Mouse (Mus musculus) kidney, embryonic 14.5 days (tissue): ENCODE data around the gene Cnnm4. TPM values are rescaled to one million over a fixed set of nuclear protein-coding genes. Genes with fewer than 3 reads are reported as not detected.

Source experiments
- ATAC-seq: fragments of 200-750 bp; cut with Nextera tagmentation; 2 replicates; pipeline ENCODE4 v1.8.0; 2017; ENCODE audit warnings: moderate number of reproducible peaks, mild to moderate bottlenecking, moderate TSS enrichment, moderate library complexity; ENCODE audit not compliant: low FRiP score, low TSS enrichment
- H3K27ac ChIP-seq: fragments of 300-500 bp; sonication (generic); 2 replicates; pipeline ENCODE4 v1.5.1; 2014; ENCODE audit warnings: low read depth, mild to moderate bottlenecking, low read length, moderate library complexity, mixed read lengths
- H3K27me3 ChIP-seq: fragments of 300-500 bp; sonication (generic); 2 replicates; pipeline ENCODE4 v1.6.1; 2014; ENCODE audit warnings: mild to moderate bottlenecking, low read length; ENCODE audit not compliant: control insufficient read depth, insufficient read depth
- H3K36me3 ChIP-seq: fragments of 300-500 bp; sonication (generic); 2 replicates; pipeline ENCODE4 v1.6.1; 2014; ENCODE audit warnings: low read length, mixed read lengths; ENCODE audit not compliant: control insufficient read depth, insufficient read depth
- H3K4me1 ChIP-seq: fragments of 300-500 bp; sonication (generic); 2 replicates; pipeline ENCODE4 v1.6.1; 2014; ENCODE audit warnings: low read length, mixed read lengths; ENCODE audit not compliant: control insufficient read depth, insufficient read depth
- H3K4me2 ChIP-seq: fragments of 300-500 bp; sonication (generic); replicated peaks from 2 replicates; pipeline ENCODE4 v1.6.1; 2014; ENCODE audit warnings: low read depth, mild to moderate bottlenecking, low read length
- H3K4me3 ChIP-seq: fragments of 300-500 bp; sonication (generic); 2 replicates; pipeline ENCODE4 v1.5.1; 2014; ENCODE audit warnings: mild to moderate bottlenecking, low read length
- H3K9ac ChIP-seq: fragments of 300-500 bp; sonication (generic); 2 replicates; pipeline ENCODE4 v1.6.1; 2014; ENCODE audit warnings: low read depth, mild to moderate bottlenecking, low read length, moderate library complexity
- H3K9me3 ChIP-seq: fragments of 300-500 bp; sonication (generic); 2 replicates; pipeline ENCODE4 v1.6.1; 2016; ENCODE audit warnings: low read length; ENCODE audit not compliant: control insufficient read depth
- WGBS: fragments of 180-500 bp; shearing (Covaris S2); extraction: QIAGEN DNeasy Blood & Tissue Kit; methylation state at CpG from one replicate; pipeline ENCODE4 v1.1.7; 2014; 5-methylcytosine and 5-hydroxymethylcytosine counted together
- polyA plus RNA-seq: library from polyadenylated mRNA; unstranded; fragments of >200 nt; fragmentation: Nextera tagmentation; extraction: Ambion mirVana; gene quantifications from 2 replicates; pipeline ENCODE4 v1.2.1, GENCODE M21; 2014

Gene Cnnm4
- 12.8 and 13.1 TPM in 2 replicates for polyA plus RNA-seq

GRCm38 (mm10) chr1:36471181-36472105 is at the start of gene Cnnm4:
TSS of gene Cnnm4 (plus strand) at chr1:36471620.
- peak within 1 kb of the TSS; percentile 72 for H3K4me3 ChIP-seq
- H3K36me3 ChIP-seq, result no peaks in the 10 kb centered on the region
- peaks cover 43% of the 10 kb centered on the region for H3K4me1 ChIP-seq
- WGBS, result under 1% methylated on average over 64 of the region's 98 CpGs
- peak within 1 kb of the TSS; percentile 51; the same call in 1 of the 2 replicates for H3K27ac ChIP-seq
- H3K4me2 ChIP-seq, result peak within 1 kb of the TSS; percentile 82
- H3K27me3 ChIP-seq, result no peaks in the 10 kb centered on the region
- peak; percentile 94 for ATAC-seq
- H3K9ac ChIP-seq, result peak within 1 kb of the TSS; percentile 66
- H3K9me3 ChIP-seq, result no peaks in the 10 kb centered on the region

GRCm38 (mm10) chr1:36429511-36429910 is 41.9 kb upstream of the Cnnm4 start:
- Histone ChIP-seq H3K4me1 (no peaks in the 10 kb centered on the region), H3K9me3 (no peaks in the 10 kb centered on the region), H3K4me2 (no peak overlapping the region), H3K36me3 (peaks cover 79% of the 10 kb centered on the region), H3K4me3 (no peak overlapping the region), H3K27me3 (no peaks in the 10 kb centered on the region), H3K9ac (no peak overlapping the region), H3K27ac (no peak overlapping the region)
- no peak for ATAC-seq
- WGBS, result 95% methylated on average over 2 of the region's 2 CpGs

GRCm38 (mm10) chr1:36432999-36433398 is 38.4 kb upstream of the Cnnm4 start:
- 83% methylated on average over 4 of the region's 4 CpGs for WGBS
- Histone ChIP-seq H3K27ac (no peak overlapping the region), H3K4me3 (no peak overlapping the region), H3K4me1 (no peaks in the 10 kb centered on the region), H3K27me3 (no peaks in the 10 kb centered on the region), H3K4me2 (no peak overlapping the region), H3K36me3 (peaks cover 74% of the 10 kb centered on the region), H3K9ac (no peak overlapping the region), H3K9me3 (no peaks in the 10 kb centered on the region)
- no peak for ATAC-seq

GRCm38 (mm10) chr1:36433616-36434015 is 37.8 kb upstream of the Cnnm4 start:
- WGBS, result 90% methylated on average over 3 of the region's 3 CpGs
- Histone ChIP-seq H3K36me3 (peaks cover 74% of the 10 kb centered on the region), H3K4me3 (no peak overlapping the region), H3K9me3 (no peaks in the 10 kb centered on the region), H3K4me1 (no peaks in the 10 kb centered on the region), H3K27me3 (no peaks in the 10 kb centered on the region), H3K27ac (no peak overlapping the region), H3K4me2 (no peak overlapping the region), H3K9ac (no peak overlapping the region)
- no peak for ATAC-seq

GRCm38 (mm10) chr1:36435071-36435470 is 36.3 kb upstream of the Cnnm4 start:
- H3K27me3 ChIP-seq, result no peaks in the 10 kb centered on the region
- H3K9me3 ChIP-seq, result no peaks in the 10 kb centered on the region
- no peaks in the 10 kb centered on the region for H3K4me1 ChIP-seq
- no peak overlapping the region for H3K27ac ChIP-seq
- ATAC-seq, result no peak
- no peak overlapping the region for H3K4me3 ChIP-seq
- 52% methylated on average over 4 of the region's 4 CpGs for WGBS
- no peak overlapping the region for H3K4me2 ChIP-seq
- H3K36me3 ChIP-seq, result peaks cover 76% of the 10 kb centered on the region
- H3K9ac ChIP-seq, result no peak overlapping the region

GRCm38 (mm10) chr1:36436515-36436914 is 34.9 kb upstream of the Cnnm4 start:
- Histone ChIP-seq H3K36me3 (peaks cover 72% of the 10 kb centered on the region), H3K27me3 (no peaks in the 10 kb centered on the region), H3K9ac (no peak overlapping the region), H3K4me3 (no peak overlapping the region), H3K27ac (no peak overlapping the region), H3K4me2 (no peak overlapping the region), H3K4me1 (no peaks in the 10 kb centered on the region), H3K9me3 (no peaks in the 10 kb centered on the region)
- WGBS, result 94% methylated on average over 6 of the region's 6 CpGs
- no peak for ATAC-seq

GRCm38 (mm10) chr1:36437223-36437622 is 34.2 kb upstream of the Cnnm4 start:
- Histone ChIP-seq H3K27me3 (no peaks in the 10 kb centered on the region), H3K4me3 (no peak overlapping the region), H3K4me2 (no peak overlapping the region), H3K9ac (no peak overlapping the region), H3K36me3 (peaks cover 70% of the 10 kb centered on the region), H3K9me3 (no peaks in the 10 kb centered on the region), H3K27ac (no peak overlapping the region), H3K4me1 (no peaks in the 10 kb centered on the region)
- WGBS, result 91% methylated on average over 3 of the region's 3 CpGs
- no peak for ATAC-seq

- 86% methylated on average over 4 of the region's 4 CpGs for WGBS
- Histone ChIP-seq H3K9ac (no peak overlapping the region), H3K9me3 (no peaks in the 10 kb centered on the region), H3K4me2 (no peak overlapping the region), H3K27me3 (no peaks in the 10 kb centered on the region), H3K36me3 (peaks cover 50% of the 10 kb centered on the region), H3K4me1 (no peaks in the 10 kb centered on the region), H3K4me3 (no peak overlapping the region), H3K27ac (no peak overlapping the region)
- ATAC-seq, result no peak
These were observed 30.3 kb upstream of the Cnnm4 start for GRCm38 (mm10) chr1:36441101-36441500.
